Mouse (Mus musculus) lung, embryonic 15.5 days (tissue): Measurements from ENCODE around the gene Csmd2. TPM values are rescaled to one million over a fixed set of nuclear protein-coding genes. Genes with fewer than 3 reads are reported as not detected.

Source experiments
- ATAC-seq: fragments of 200-750 bp; cut with Nextera tagmentation; 2 replicates; pipeline ENCODE4 v1.8.0; 2017; ENCODE audit warnings: moderate number of reproducible peaks, borderline replicate concordance; ENCODE audit not compliant: low FRiP score, low TSS enrichment; ENCODE audit errors: extremely low read depth
- H3K27ac ChIP-seq: fragments of 300-500 bp; sonication (generic); 2 replicates; pipeline ENCODE4 v1.5.1; 2015; ENCODE audit warnings: moderate library complexity, mild to moderate bottlenecking, inconsistent platforms
- H3K27me3 ChIP-seq: fragments of 300-500 bp; sonication (generic); 2 replicates; pipeline ENCODE4 v1.6.1; 2015; ENCODE audit warnings: inconsistent platforms
- H3K36me3 ChIP-seq: fragments of 300-500 bp; sonication (generic); 2 replicates; pipeline ENCODE4 v1.6.1; 2015; ENCODE audit warnings: inconsistent platforms
- H3K4me1 ChIP-seq: fragments of 300-500 bp; sonication (generic); 2 replicates; pipeline ENCODE4 v1.6.1; 2015; ENCODE audit warnings: inconsistent platforms
- H3K4me2 ChIP-seq: fragments of 300-500 bp; sonication (generic); 2 replicates; pipeline ENCODE4 v1.6.1; 2015; ENCODE audit warnings: inconsistent platforms, mild to moderate bottlenecking, moderate library complexity
- H3K4me3 ChIP-seq: fragments of 300-500 bp; sonication (generic); 2 replicates; pipeline ENCODE4 v1.5.1; 2015; ENCODE audit warnings: mild to moderate bottlenecking, inconsistent platforms
- H3K9ac ChIP-seq: fragments of 300-500 bp; sonication (generic); 2 replicates; pipeline ENCODE4 v1.6.1; 2015; ENCODE audit warnings: inconsistent platforms
- H3K9me3 ChIP-seq: fragments of 300-500 bp; sonication (generic); 2 replicates; pipeline ENCODE4 v1.6.1; 2016; ENCODE audit warnings: inconsistent platforms
- whole genome bisulfite sequencing: fragments of 180-500 bp; shearing (Covaris S2); methylation state at CpG from one replicate; pipeline ENCODE4 v1.1.7; 2015; 5-methylcytosine and 5-hydroxymethylcytosine counted together
- polyA plus RNA-seq: library from polyadenylated mRNA; unstranded; fragments of >200 nt; fragmentation: Nextera tagmentation; extraction: Ambion mirVana; gene quantifications from 2 replicates; pipeline ENCODE4 v1.2.1, GENCODE M21; 2015

Csmd2 gene
- polyA plus RNA-seq, 1 experiment from 2014 or later: 0.21 TPM

DNA sequence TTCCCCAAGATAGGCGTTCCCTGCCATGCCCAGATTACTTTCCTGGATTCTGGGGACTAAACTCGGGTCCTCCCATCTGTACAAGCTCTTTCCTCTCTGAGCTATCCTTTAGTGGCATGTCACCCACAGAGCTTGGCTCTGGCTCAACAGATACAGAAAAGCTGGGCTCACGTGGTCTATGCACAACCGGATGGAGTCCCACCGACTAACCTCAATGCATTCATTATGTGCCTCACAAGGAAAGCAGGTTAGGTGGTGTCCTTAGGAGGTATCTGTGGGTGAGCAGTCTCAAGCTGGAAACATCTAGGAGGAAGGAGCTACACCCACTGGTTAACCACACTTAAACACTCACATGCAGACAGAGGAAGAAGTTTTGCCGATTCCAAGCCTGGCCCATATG lies 140.9 kb downstream of the Csmd2 start:
- no peak overlapping the region for H3K9ac ChIP-seq
- 61% methylated on average over 6 of the region's 6 CpGs for WGBS
- H3K36me3 ChIP-seq: no peaks in the 10 kb centered on the region
- no peaks in the 10 kb centered on the region for H3K4me1 ChIP-seq
- H3K27ac ChIP-seq: no peak overlapping the region
- no peak for ATAC-seq
- no peaks in the 10 kb centered on the region for H3K9me3 ChIP-seq
- no peak overlapping the region for H3K4me3 ChIP-seq
- H3K4me2 ChIP-seq: no peak overlapping the region
- no peaks in the 10 kb centered on the region for H3K27me3 ChIP-seq

DNA sequence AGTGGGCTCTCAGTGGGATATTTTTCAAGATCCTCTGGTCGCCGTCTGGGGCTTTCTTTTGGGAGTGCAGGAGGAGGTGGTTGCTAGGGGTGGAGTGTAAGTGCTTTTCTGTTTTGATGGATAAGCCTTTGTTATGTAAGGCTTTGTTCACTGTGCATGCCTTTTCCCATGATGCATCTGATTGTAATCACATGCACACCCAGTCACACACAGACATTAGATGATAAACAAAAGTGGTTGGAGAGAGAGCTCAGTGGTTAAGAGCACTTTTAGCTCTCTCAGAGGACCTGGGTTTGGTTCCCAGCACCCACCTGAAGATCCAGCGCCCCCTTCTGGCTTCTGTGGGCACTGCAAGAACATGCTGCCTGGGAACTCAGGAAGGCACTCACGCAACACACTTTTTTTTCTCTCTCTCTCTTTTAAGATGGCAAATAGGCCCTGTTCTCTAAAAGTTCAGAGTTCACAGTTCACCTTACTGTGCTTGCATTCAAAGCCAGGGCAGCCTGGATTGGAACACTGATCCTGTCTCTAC lies 143.0 kb downstream of the Csmd2 start:
- Histone ChIP-seq H3K4me3 (no peak overlapping the region), H3K27ac (no peak overlapping the region), H3K4me2 (no peak overlapping the region), H3K9ac (no peak overlapping the region), H3K36me3 (no peaks in the 10 kb centered on the region), H3K27me3 (no peaks in the 10 kb centered on the region), H3K9me3 (no peaks in the 10 kb centered on the region), H3K4me1 (no peaks in the 10 kb centered on the region)
- ATAC-seq: no peak
- 65% methylated on average over 4 of the region's 4 CpGs for WGBS

DNA sequence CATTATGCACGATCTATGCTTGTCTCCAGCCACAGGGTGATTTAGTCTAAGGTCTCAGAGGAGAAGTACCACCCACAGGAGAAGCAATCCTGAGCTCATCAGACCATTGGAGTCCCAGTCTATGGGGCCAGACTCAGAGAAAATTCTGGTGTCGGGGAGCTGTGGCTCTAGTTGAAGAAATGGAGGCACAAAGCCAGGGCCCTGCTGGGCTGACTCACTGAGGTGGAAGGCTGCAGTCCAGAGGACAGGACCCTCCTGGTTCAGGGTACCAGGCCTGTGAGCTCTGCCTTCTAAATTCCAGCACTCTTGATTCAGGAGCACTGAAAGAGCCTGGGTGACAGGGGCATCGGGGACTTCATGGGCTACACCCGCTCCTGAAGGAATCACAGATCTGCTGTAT lies 144.0 kb downstream of the Csmd2 start:
- ATAC-seq: no peak
- H3K9me3 ChIP-seq: no peaks in the 10 kb centered on the region
- 75% methylated on average over 4 of the region's 4 CpGs for WGBS
- no peaks in the 10 kb centered on the region for H3K36me3 ChIP-seq
- H3K4me1 ChIP-seq: no peaks in the 10 kb centered on the region
- no peak overlapping the region for H3K4me3 ChIP-seq
- H3K9ac ChIP-seq: no peak overlapping the region
- H3K27ac ChIP-seq: no peak overlapping the region
- no peaks in the 10 kb centered on the region for H3K27me3 ChIP-seq
- no peak overlapping the region for H3K4me2 ChIP-seq

DNA sequence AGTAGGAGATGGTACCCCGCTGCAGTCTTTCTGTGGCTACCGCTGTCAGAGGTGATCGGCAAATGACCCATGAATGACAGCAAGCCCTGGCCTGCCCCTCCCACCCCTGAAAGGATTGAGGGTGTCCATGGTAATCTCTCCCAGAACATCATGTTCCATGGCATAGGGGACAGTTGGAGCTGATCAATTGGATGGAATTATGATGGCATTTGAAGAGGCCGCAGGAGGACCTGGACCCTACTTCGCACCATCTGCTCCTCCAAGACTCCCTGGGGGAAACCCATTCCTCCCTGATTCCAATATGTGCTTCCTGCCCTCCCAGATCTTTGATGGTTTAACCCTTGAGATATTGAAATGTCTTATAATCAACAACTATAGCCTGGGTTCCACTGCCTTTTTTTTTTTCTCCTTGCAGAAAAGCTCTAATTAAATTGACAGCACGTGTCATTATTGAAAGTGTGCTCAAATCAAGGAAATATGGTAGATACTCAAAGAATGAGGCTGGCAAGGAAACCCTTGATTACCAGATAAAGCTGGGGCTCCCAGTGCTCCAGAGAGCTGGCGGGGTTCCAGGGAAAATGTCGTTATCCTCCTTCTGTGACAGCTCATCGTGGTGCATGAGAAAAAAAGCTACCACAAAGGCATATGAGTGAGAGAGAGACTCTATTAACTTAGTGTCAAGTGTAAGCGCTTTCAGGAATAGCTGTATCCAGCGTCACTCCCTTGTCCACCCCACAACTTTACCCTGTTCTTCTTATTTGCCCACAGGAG lies 145.4 kb downstream of the Csmd2 start:
- no peaks in the 10 kb centered on the region for H3K27me3 ChIP-seq
- H3K4me2 ChIP-seq: no peak overlapping the region
- no peak for ATAC-seq
- H3K9ac ChIP-seq: no peak overlapping the region
- no peak overlapping the region for H3K4me3 ChIP-seq
- H3K4me1 ChIP-seq: no peaks in the 10 kb centered on the region
- H3K36me3 ChIP-seq: no peaks in the 10 kb centered on the region
- 65% methylated on average over 11 of the region's 11 CpGs for WGBS
- H3K27ac ChIP-seq: no peak overlapping the region
- no peaks in the 10 kb centered on the region for H3K9me3 ChIP-seq

DNA sequence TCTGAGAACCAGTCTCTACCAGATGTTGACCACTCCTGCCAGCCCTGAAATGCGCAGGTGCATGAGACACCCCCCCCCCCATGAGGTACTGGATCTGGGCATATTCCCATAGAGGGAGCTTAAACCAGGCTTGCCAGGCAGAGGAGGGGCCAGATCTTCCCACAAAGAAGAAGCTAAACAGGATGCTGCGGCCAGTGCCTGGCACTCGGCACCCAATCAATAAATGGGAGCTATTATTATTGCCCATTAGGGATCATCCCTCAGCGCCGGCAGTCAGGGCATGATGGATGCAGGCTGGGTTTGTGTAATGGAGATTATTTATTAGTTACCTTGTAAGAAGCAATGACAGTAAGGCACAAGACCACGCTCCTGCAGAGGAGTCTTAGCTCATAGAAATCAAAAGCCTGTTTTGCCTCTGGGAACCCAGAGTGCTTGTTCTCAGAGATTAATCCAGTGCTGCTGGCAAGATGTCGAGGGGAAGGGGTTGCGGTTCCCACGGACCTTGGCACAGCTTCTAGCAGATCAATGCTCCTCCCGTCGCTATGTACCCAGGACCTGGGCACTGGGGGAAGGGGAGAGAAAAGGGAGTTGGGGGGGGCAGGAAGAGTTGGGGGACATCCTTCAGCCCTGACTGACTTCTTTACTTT lies 146.8 kb downstream of the Csmd2 start:
- ATAC-seq: no peak
- 71% methylated on average over 11 of the region's 11 CpGs for WGBS
- H3K4me3 ChIP-seq: no peak overlapping the region
- H3K9me3 ChIP-seq: no peaks in the 10 kb centered on the region
- no peaks in the 10 kb centered on the region for H3K27me3 ChIP-seq
- H3K4me2 ChIP-seq: no peak overlapping the region
- no peak overlapping the region for H3K9ac ChIP-seq
- no peaks in the 10 kb centered on the region for H3K4me1 ChIP-seq
- H3K36me3 ChIP-seq: no peaks in the 10 kb centered on the region
- H3K27ac ChIP-seq: no peak overlapping the region

DNA sequence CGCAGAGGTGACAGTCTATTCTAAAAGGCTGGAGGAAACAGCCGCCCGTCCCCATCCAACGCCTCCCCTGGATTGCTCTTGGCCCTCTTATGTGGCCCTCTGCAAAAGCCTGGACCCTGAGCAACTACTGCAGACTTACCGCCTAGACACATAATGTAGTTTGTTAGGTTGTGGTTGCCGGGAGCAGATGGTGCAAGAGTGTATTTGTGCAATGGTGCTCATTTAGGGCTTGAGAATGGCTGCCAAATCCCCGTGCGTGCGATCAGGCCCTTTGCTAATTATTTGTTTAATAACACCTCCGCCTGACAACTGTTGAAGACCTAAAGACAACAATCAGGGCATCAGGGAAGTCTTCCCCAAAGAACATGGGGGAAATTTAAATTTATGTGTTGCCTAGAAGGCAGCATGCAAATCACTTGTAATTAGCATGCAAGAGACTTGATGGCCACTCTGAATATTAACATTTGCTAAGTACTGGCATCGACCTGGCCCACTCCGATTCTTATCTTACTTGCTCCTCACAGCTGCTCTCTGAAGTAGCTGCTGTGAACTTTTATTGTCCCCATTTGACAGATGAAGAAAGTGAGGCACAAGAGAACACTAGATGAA lies 147.5 kb downstream of the Csmd2 start:
- no peak overlapping the region for H3K27ac ChIP-seq
- no peak for ATAC-seq
- H3K4me3 ChIP-seq: no peak overlapping the region
- no peaks in the 10 kb centered on the region for H3K36me3 ChIP-seq
- H3K9ac ChIP-seq: no peak overlapping the region
- no peaks in the 10 kb centered on the region for H3K27me3 ChIP-seq
- no peak overlapping the region for H3K4me2 ChIP-seq
- 62% methylated on average over 12 of the region's 12 CpGs for WGBS
- no peaks in the 10 kb centered on the region for H3K9me3 ChIP-seq
- no peaks in the 10 kb centered on the region for H3K4me1 ChIP-seq

DNA sequence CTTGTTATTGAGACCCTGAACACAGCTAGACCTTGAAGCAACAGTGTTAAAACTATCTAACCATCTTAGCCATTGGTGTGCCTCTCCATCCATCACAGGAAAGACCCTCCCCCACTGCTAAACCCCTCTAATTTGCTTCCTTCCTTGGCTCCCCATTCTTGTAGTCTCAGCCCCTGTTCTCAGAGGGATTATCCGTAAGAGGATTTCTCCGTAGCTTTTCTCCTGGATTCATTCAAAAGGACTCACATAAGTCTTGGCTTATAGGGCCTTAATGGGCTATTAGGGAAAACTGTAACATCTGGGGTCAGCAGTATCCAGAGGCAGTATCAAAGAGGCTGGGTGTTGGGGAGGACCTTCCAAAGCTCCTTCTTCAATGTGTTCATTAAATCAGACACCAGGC lies 152.3 kb downstream of the Csmd2 start:
- Histone ChIP-seq H3K36me3 (no peaks in the 10 kb centered on the region), H3K4me1 (no peaks in the 10 kb centered on the region), H3K4me3 (no peak overlapping the region), H3K9me3 (no peaks in the 10 kb centered on the region), H3K9ac (no peak overlapping the region), H3K4me2 (no peak overlapping the region), H3K27ac (no peak overlapping the region), H3K27me3 (no peaks in the 10 kb centered on the region)
- ATAC-seq: no peak
- 84% methylated on average over 2 of the region's 2 CpGs for WGBS

DNA sequence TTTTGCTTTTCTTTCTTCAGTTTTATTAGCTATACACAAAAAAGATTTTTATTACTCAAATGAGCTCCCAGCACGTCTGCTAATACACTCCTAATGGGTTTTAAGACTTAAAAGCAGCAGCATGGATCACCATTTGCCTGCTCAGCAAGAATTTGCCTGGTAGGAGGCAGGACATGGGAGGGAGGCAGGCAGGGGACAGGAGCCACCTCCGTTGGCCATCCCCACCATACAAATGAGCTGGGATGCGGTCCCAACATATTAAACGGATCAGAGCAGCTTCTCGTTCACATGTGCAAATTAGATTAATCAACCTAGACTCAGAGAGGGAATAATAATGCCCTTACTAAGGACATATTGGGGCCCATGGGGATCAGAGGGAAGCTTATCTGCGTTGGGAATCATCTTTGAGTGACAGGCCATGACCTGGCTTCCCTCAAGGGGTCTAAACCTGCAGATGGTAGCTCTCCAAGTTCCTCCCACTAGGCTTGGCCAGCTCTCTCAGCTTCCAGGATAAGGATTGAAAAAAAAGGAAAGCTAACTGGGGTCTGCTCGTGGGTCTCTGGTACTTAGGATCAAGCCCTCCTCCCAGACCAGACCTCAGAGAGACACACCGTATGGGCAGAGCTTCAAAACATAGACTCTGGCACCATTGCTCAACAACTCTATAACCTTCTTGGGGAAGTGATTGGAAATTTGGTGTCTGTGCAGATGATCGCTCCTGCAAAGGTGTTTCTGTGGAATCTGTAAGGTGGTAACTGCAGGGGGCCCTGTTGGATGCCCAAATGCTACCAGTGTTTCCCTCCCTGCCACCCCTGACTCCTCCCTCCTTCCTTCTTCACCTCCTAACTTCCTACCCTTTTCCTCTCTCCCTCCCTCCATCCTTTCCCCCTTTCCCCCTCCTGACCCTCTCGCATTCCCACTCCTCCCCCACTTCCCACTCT lies 153.8 kb downstream of the Csmd2 start:
- H3K27ac ChIP-seq: no peak overlapping the region
- no peaks in the 10 kb centered on the region for H3K4me1 ChIP-seq
- no peaks in the 10 kb centered on the region for H3K27me3 ChIP-seq
- WGBS: 47% methylated on average over 10 of the region's 10 CpGs
- no peak overlapping the region for H3K9ac ChIP-seq
- H3K4me3 ChIP-seq: no peak overlapping the region
- no peaks in the 10 kb centered on the region for H3K9me3 ChIP-seq
- ATAC-seq: no peak
- no peaks in the 10 kb centered on the region for H3K36me3 ChIP-seq
- H3K4me2 ChIP-seq: no peak overlapping the region

DNA sequence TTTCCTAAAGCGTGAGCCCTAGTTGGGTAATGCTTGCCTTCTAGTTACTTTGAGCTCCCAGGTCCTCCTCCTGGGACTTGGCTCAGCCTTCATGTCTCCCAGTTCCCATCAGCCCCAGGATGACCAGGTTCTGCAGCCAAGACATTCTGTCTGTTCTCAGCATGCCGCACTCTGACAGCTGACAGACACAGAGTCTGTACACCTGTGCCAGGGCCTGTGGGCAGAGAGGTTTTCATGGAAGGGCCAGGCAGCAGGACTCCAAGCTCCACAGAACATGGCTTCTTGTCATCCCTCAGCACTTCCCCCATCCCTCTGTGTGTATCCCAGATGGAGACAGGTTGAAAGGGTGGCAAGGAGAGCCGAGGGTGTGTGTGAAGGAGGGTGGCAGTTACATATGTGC lies 154.6 kb downstream of the Csmd2 start:
- H3K9ac ChIP-seq: no peak overlapping the region
- H3K4me3 ChIP-seq: no peak overlapping the region
- H3K36me3 ChIP-seq: no peaks in the 10 kb centered on the region
- no peak overlapping the region for H3K27ac ChIP-seq
- H3K4me1 ChIP-seq: no peaks in the 10 kb centered on the region
- no peak for ATAC-seq
- 80% methylated on average over 3 of the region's 3 CpGs for WGBS
- no peaks in the 10 kb centered on the region for H3K27me3 ChIP-seq
- no peaks in the 10 kb centered on the region for H3K9me3 ChIP-seq
- no peak overlapping the region for H3K4me2 ChIP-seq

DNA sequence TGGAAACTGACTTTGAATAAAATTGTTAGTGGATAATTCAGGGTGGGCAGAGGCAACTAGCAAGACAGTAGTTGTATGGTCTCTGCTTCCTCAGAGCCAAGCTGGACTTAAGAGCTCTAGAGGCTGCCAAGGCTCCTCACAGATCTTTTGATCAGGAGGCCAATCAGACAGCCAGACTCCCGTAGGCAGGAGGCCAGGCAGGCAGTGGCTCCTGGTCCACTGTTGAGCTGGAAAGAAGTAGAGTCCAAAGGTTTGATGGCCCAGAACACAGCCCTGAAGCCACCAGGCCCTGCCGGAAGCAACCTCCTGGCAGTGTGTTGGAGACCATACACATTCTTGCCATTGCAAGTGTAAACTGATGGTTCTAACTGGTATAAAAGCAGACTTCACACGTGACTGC lies 155.5 kb downstream of the Csmd2 start:
- Histone ChIP-seq H3K27ac (no peak overlapping the region), H3K4me3 (no peak overlapping the region), H3K27me3 (no peaks in the 10 kb centered on the region), H3K9ac (no peak overlapping the region), H3K36me3 (no peaks in the 10 kb centered on the region), H3K9me3 (no peaks in the 10 kb centered on the region), H3K4me2 (no peak overlapping the region), H3K4me1 (no peaks in the 10 kb centered on the region)
- ATAC-seq: no peak
- 75% methylated on average over 3 of the region's 3 CpGs for WGBS

DNA sequence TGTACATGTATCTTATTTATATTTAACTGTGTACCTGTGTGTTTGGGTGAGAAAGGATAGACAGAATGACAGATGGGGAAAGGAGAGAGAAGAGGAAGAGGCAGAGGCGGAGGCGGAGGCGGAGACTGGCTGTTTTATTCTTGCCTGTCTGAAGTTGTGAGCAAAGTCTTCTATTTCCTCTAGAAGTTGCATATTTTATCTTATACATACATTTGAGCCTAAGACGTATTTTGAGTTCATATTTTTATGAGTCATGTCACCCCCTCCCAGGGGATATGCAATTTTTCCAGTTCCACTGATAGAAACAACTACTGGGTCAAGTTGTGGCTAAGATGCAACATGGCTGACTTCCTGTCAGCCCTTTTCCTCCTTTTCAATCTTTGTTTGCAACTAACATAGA lies 161.9 kb downstream of the Csmd2 start:
- Histone ChIP-seq H3K36me3 (no peaks in the 10 kb centered on the region), H3K9me3 (no peaks in the 10 kb centered on the region), H3K27me3 (no peaks in the 10 kb centered on the region), H3K9ac (no peak overlapping the region), H3K4me1 (no peaks in the 10 kb centered on the region), H3K4me3 (no peak overlapping the region), H3K27ac (no peak overlapping the region), H3K4me2 (no peak overlapping the region)
- ATAC-seq: no peak
- 79% methylated on average over 4 of the region's 4 CpGs for WGBS
